Mouse (Mus musculus): ENCODE measurements around the gene Hyal1.

DNA sequence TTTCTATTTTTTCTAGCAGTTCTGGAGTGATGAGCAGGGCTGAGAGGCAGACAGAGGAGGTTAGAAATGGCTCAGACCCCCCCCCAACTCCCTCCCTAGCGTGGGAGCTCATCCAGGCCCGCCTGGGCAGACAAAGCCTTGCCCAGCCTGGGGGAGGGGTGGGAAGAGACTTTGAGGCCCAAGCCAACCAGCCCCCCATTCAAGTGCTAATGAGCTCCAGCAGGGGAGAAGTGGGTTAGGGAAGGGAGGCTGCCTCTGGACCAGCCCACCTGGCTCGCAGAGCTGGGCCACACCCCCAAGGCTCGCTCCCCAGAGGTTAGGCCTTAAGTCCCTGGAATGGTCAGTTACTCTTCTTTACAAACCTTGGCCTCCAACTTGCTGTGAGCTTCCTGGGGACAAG lies 53.8 kb downstream of the Hyal1 start:
- no peak for TF ChIP-seq CTCF (IDR thresholded peaks at IDR 0.05; ENCODE audit: low read depth, low read length)
- TF ChIP-seq POLR2A (IDR thresholded peaks at IDR 0.05; ENCODE audit: borderline replicate concordance, low read depth, low read length) = no peak
